Mouse (Mus musculus): ENCODE results near the gene B4galnt2. TPM values are rescaled to one million over a fixed set of nuclear protein-coding genes. Genes with fewer than 3 reads are reported as not detected.
A peak's percentile ranks its signal among the peaks of the same experiment; 100 is the strongest.

The B4galnt2 gene
- polyA plus RNA-seq, 1 experiment = not detected

GRCm38 (mm10) chr11:95830411-95831275 is 84.0 kb downstream of the B4galnt2 start:
- no peak for TF ChIP-seq POLR2A (IDR thresholded peaks at IDR 0.05; ENCODE audit: borderline replicate concordance, extremely low read depth, insufficient read depth, insufficient read length, poor library complexity, severe bottlenecking)
- no peak for TF ChIP-seq CTCF (IDR thresholded peaks at IDR 0.05; ENCODE audit: borderline replicate concordance, extremely low read depth, insufficient read depth, insufficient read length)
- peak; percentile 7 for DNase-seq (ENCODE audit: low read depth)

- TF ChIP-seq CTCF (IDR thresholded peaks at IDR 0.05; ENCODE audit: borderline replicate concordance, extremely low read depth, insufficient read depth, insufficient read length) (no peak), POLR2A (IDR thresholded peaks at IDR 0.05; ENCODE audit: borderline replicate concordance, extremely low read depth, insufficient read depth, insufficient read length, poor library complexity, severe bottlenecking) (no peak)
- no peak for DNase-seq (ENCODE audit: low read depth)
Observed at GRCm38 (mm10) chr11:95829526-95830050, 85.1 kb downstream of the B4galnt2 start.

- no peak for DNase-seq (ENCODE audit: low read depth)
- TF ChIP-seq POLR2A (IDR thresholded peaks at IDR 0.05; ENCODE audit: borderline replicate concordance, extremely low read depth, insufficient read depth, insufficient read length, poor library complexity, severe bottlenecking) (no peak), CTCF (IDR thresholded peaks at IDR 0.05; ENCODE audit: borderline replicate concordance, extremely low read depth, insufficient read depth, insufficient read length) (no peak)
Observed at GRCm38 (mm10) chr11:95828181-95828964, 86.3 kb downstream of the B4galnt2 start.

- peak; percentile 68 for TF ChIP-seq CTCF (IDR thresholded peaks at IDR 0.05; ENCODE audit: borderline replicate concordance, extremely low read depth, insufficient read depth, insufficient read length)
- TF ChIP-seq POLR2A (IDR thresholded peaks at IDR 0.05; ENCODE audit: borderline replicate concordance, extremely low read depth, insufficient read depth, insufficient read length, poor library complexity, severe bottlenecking) = no peak
- DNase-seq (ENCODE audit: low read depth) = peak; percentile 69
Observed at GRCm38 (mm10) chr11:95827464-95828085, 87.1 kb downstream of the B4galnt2 start.

GRCm38 (mm10) chr11:95827168-95827447 is 87.6 kb downstream of the B4galnt2 start:
- no peak for TF ChIP-seq CTCF (IDR thresholded peaks at IDR 0.05; ENCODE audit: borderline replicate concordance, extremely low read depth, insufficient read depth, insufficient read length)
- TF ChIP-seq POLR2A (IDR thresholded peaks at IDR 0.05; ENCODE audit: borderline replicate concordance, extremely low read depth, insufficient read depth, insufficient read length, poor library complexity, severe bottlenecking) = no peak
- no peak for DNase-seq (ENCODE audit: low read depth)

GRCm38 (mm10) chr11:95826317-95827167 is 88.1 kb downstream of the B4galnt2 start:
- TF ChIP-seq CTCF (IDR thresholded peaks at IDR 0.05; ENCODE audit: borderline replicate concordance, extremely low read depth, insufficient read depth, insufficient read length) (no peak), POLR2A (IDR thresholded peaks at IDR 0.05; ENCODE audit: borderline replicate concordance, extremely low read depth, insufficient read depth, insufficient read length, poor library complexity, severe bottlenecking) (no peak)
- DNase-seq (ENCODE audit: low read depth) = no peak

- no peak for TF ChIP-seq POLR2A (IDR thresholded peaks at IDR 0.05; ENCODE audit: borderline replicate concordance, extremely low read depth, insufficient read depth, insufficient read length, poor library complexity, severe bottlenecking)
- TF ChIP-seq CTCF (IDR thresholded peaks at IDR 0.05; ENCODE audit: borderline replicate concordance, extremely low read depth, insufficient read depth, insufficient read length) = no peak
- DNase-seq (ENCODE audit: low read depth) = no peak
Observed at GRCm38 (mm10) chr11:95825625-95826024, 89.1 kb downstream of the B4galnt2 start.

- TF ChIP-seq POLR2A (IDR thresholded peaks at IDR 0.05; ENCODE audit: borderline replicate concordance, extremely low read depth, insufficient read depth, insufficient read length, poor library complexity, severe bottlenecking) (no peak), CTCF (IDR thresholded peaks at IDR 0.05; ENCODE audit: borderline replicate concordance, extremely low read depth, insufficient read depth, insufficient read length) (no peak)
- peak; percentile 31 for DNase-seq (ENCODE audit: low read depth)
Observed at GRCm38 (mm10) chr11:95824877-95825243, 89.8 kb downstream of the B4galnt2 start.

GRCm38 (mm10) chr11:95824071-95824876 is 90.4 kb downstream of the B4galnt2 start, which contains the start of gene Phospho1:
TSS of gene Phospho1 (plus strand) at chr11:95824499.
- DNase-seq (ENCODE audit: low read depth) = peak; percentile 95
- TF ChIP-seq CTCF (IDR thresholded peaks at IDR 0.05; ENCODE audit: borderline replicate concordance, extremely low read depth, insufficient read depth, insufficient read length) (no peak), POLR2A (IDR thresholded peaks at IDR 0.05; ENCODE audit: borderline replicate concordance, extremely low read depth, insufficient read depth, insufficient read length, poor library complexity, severe bottlenecking) (peak; percentile 74; the same call in 1 of the 2 replicates)

GRCm38 (mm10) chr11:95822437-95822836 is 92.3 kb downstream of the B4galnt2 start:
- DNase-seq (ENCODE audit: low read depth) = no peak
- TF ChIP-seq POLR2A (IDR thresholded peaks at IDR 0.05; ENCODE audit: borderline replicate concordance, extremely low read depth, insufficient read depth, insufficient read length, poor library complexity, severe bottlenecking) (no peak), CTCF (IDR thresholded peaks at IDR 0.05; ENCODE audit: borderline replicate concordance, extremely low read depth, insufficient read depth, insufficient read length) (no peak)
